In the genomic region with DNA sequence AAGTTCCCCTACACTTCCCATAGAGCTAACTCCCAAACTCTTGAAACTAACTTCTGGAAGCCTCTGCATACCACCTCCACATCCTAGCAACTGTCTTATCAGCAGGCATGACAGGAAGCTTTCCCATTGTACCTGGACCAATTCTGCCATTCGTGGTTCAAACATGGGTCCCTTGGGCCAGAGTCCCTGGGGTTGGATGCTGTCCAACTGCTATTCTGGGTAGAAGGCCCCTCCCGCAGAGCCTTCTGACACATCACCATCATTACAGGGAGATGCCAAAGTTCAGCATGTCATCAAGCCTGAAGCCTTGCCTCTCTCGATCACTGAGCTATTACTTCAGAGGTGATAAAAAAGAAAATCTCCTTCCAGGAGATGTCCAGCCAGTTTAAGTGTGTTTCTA, we compare ENCODE assay signal across 24 mouse cellular contexts.
DNase-seq lines count a peak whose midpoint lies in the region; ATAC-seq lines count a peak whose summit lies in the region.
"Had no signal": no experiment of that assay in that cellular context is flagged by ENCODE, and none has a peak within 500 bp of the region (broad histone marks: within the 10 kb centered on the region; RNA-seq: fewer than 3 reads in every experiment).

No protein-coding gene starts in this region.

- H3K4me1 ChIP-seq in heart, embryonic 11.5 days (ENCODE audit: control insufficient read depth, insufficient read depth, low read length): peaks cover 16% of the 10 kb centered on the region
- peaks cover 12% of the 10 kb centered on the region for H3K4me1 ChIP-seq in intestine, embryonic 14.5 days (replicated peaks; ENCODE audit: control insufficient read depth, insufficient read depth, low read length)
- H3K4me1 ChIP-seq in intestine, embryonic 15.5 days (replicated peaks): peaks cover 9% of the 10 kb centered on the region; the same call in 1 of the 2 replicates
- H3K4me1 ChIP-seq in liver, embryonic 13.5 days (replicated peaks): peaks cover 49% of the 10 kb centered on the region
- peaks cover 14% of the 10 kb centered on the region for H3K4me1 ChIP-seq in liver, embryonic 11.5 days (replicated peaks; ENCODE audit: control insufficient read depth, insufficient read depth, low read length)

- no peak overlapping the region for H3K27ac ChIP-seq in heart, embryonic 11.5 days (ENCODE audit: low read depth, low read length)
- H3K27ac ChIP-seq in intestine, embryonic 14.5 days (ENCODE audit: low read depth): no peak overlapping the region
- H3K27ac ChIP-seq in intestine, embryonic 15.5 days: no peak overlapping the region
- 0 out of 2 replicates have a peak overlapping the region, but pooled peaks have one; percentile 7 for H3K27ac ChIP-seq in liver, embryonic 13.5 days
- no peak overlapping the region for H3K27ac ChIP-seq in liver, embryonic 11.5 days (ENCODE audit: low read depth, low read length)
- H3K27ac ChIP-seq: embryonic facial prominence, embryonic 13.5 days; forebrain, embryonic 12.5 days; hindbrain, embryonic 13.5 days; layer of hippocampus, adult 2 months; limb, embryonic 10.5 days; macrophage; midbrain, embryonic 15.5 days; neural tube, embryonic 13.5 days had no signal

- no peak overlapping the region for H3K9ac ChIP-seq in heart, embryonic 11.5 days (ENCODE audit: low read depth, low read length)
- H3K9ac ChIP-seq in intestine, embryonic 14.5 days (ENCODE audit: low read length): no peak overlapping the region
- no peak overlapping the region for H3K9ac ChIP-seq in intestine, embryonic 15.5 days
- no peak overlapping the region for H3K9ac ChIP-seq in liver, embryonic 13.5 days
- no peak overlapping the region for H3K9ac ChIP-seq in liver, embryonic 11.5 days (ENCODE audit: low read depth, low read length)
- H3K9ac ChIP-seq: embryonic facial prominence, embryonic 13.5 days; forebrain, embryonic 12.5 days; hindbrain, embryonic 13.5 days; midbrain, embryonic 15.5 days; neural tube, embryonic 13.5 days had no signal

- no peaks in the 10 kb centered on the region for H3K27me3 ChIP-seq in heart, embryonic 11.5 days (ENCODE audit: control insufficient read depth, insufficient read depth, low read length)
- H3K27me3 ChIP-seq in intestine, embryonic 14.5 days (replicated peaks; ENCODE audit: control insufficient read depth, insufficient read depth, low read length): no peaks in the 10 kb centered on the region
- no peaks in the 10 kb centered on the region for H3K27me3 ChIP-seq in intestine, embryonic 15.5 days (replicated peaks)
- no peaks in the 10 kb centered on the region for H3K27me3 ChIP-seq in liver, embryonic 13.5 days
- H3K27me3 ChIP-seq in liver, embryonic 11.5 days (replicated peaks; ENCODE audit: control insufficient read depth, insufficient read depth, low read length): no peaks in the 10 kb centered on the region
- H3K27me3 ChIP-seq: embryonic facial prominence, embryonic 13.5 days; neural tube, embryonic 13.5 days had no signal

- no peak overlapping the region for H3K4me3 ChIP-seq in heart, embryonic 11.5 days (ENCODE audit: low read depth, low read length)
- no peak overlapping the region for H3K4me3 ChIP-seq in intestine, embryonic 14.5 days (ENCODE audit: low read depth, low read length)
- H3K4me3 ChIP-seq in intestine, embryonic 15.5 days (replicated peaks): no peak overlapping the region
- H3K4me3 ChIP-seq in liver, embryonic 13.5 days (replicated peaks): no peak overlapping the region
- no peak overlapping the region for H3K4me3 ChIP-seq in liver, embryonic 11.5 days (ENCODE audit: low read depth, low read length)
- H3K4me3 ChIP-seq: embryonic facial prominence, embryonic 13.5 days; erythroblast, embryonic 14.5 days; forebrain, embryonic 12.5 days; hindbrain, embryonic 13.5 days; layer of hippocampus, adult 2 months; limb, embryonic 10.5 days; midbrain, embryonic 15.5 days; neural tube, embryonic 13.5 days had no signal

- WGBS in heart, embryonic 11.5 days (ENCODE audit: insufficient replicate concordance): 45% methylated on average over 3 of the region's 3 CpGs
- WGBS in intestine, embryonic 14.5 days: 85% methylated on average over 3 of the region's 3 CpGs
- 69% methylated on average over 3 of the region's 3 CpGs for WGBS in intestine, embryonic 15.5 days
- 80% methylated on average over 3 of the region's 3 CpGs for WGBS in liver, embryonic 13.5 days (ENCODE audit: insufficient replicate concordance)
- 89% methylated on average over 3 of the region's 3 CpGs for WGBS in liver, embryonic 11.5 days

- H3K36me3 ChIP-seq in heart, embryonic 11.5 days (ENCODE audit: control insufficient read depth, insufficient read depth, low read length): no peaks in the 10 kb centered on the region
- no peaks in the 10 kb centered on the region for H3K36me3 ChIP-seq in intestine, embryonic 14.5 days (ENCODE audit: control insufficient read depth, insufficient read depth, low read length)
- H3K36me3 ChIP-seq in intestine, embryonic 15.5 days: no peaks in the 10 kb centered on the region
- peaks cover 8% of the 10 kb centered on the region for H3K36me3 ChIP-seq in liver, embryonic 13.5 days
- no peaks in the 10 kb centered on the region for H3K36me3 ChIP-seq in liver, embryonic 11.5 days (ENCODE audit: control insufficient read depth, insufficient read depth, low read length)
- H3K36me3 ChIP-seq: embryonic facial prominence, embryonic 13.5 days; forebrain, embryonic 12.5 days; hindbrain, embryonic 13.5 days; limb, embryonic 10.5 days; midbrain, embryonic 15.5 days; neural tube, embryonic 13.5 days had no signal

- DNase-seq in heart, adult 11 months: peak; percentile 95
- peak; percentile 42 for DNase-seq in intestine, embryonic 14.5 days (ENCODE audit: low spot score)
- no peak for DNase-seq in liver, embryonic 13.5 days
- DNase-seq in liver, embryonic 11.5 days (ENCODE audit: low spot score): no peak
- DNase-seq in kidney, postnatal 36 days: peak; percentile 53 to 65
- no peak for DNase-seq in urinary bladder, adult 2 months (ENCODE audit: low spot score)
- DNase-seq: adrenal gland, postnatal 14 days; cerebellum, adult 8-10 months; cerebellum, postnatal 36 days; embryo, embryonic 11 days; retina, postnatal 1 day; right cerebral cortex, postnatal 25 days; thymus, postnatal 14 days had no signal

- ATAC-seq in heart, embryonic 11.5 days (replicated peaks; ENCODE audit: insufficient number of reproducible peaks, low FRiP score, low TSS enrichment): no peak
- ATAC-seq in intestine, embryonic 14.5 days (replicated peaks; ENCODE audit: low FRiP score, low TSS enrichment, low read depth): no peak
- ATAC-seq in intestine, embryonic 15.5 days: no peak
- ATAC-seq in liver, embryonic 13.5 days (ENCODE audit: low read depth): no peak
- ATAC-seq in liver, embryonic 11.5 days (replicated peaks; ENCODE audit: low FRiP score): no peak
- ATAC-seq: midbrain, embryonic 15.5 days had no signal

- H3K4me2 ChIP-seq in heart, embryonic 11.5 days: no peak overlapping the region
- no peak overlapping the region for H3K4me2 ChIP-seq in intestine, embryonic 14.5 days (ENCODE audit: low read length)
- no peak overlapping the region for H3K4me2 ChIP-seq in intestine, embryonic 15.5 days (replicated peaks)
- no peak overlapping the region for H3K4me2 ChIP-seq in liver, embryonic 13.5 days
- no peak overlapping the region for H3K4me2 ChIP-seq in liver, embryonic 11.5 days
- H3K4me2 ChIP-seq: embryonic facial prominence, embryonic 13.5 days; forebrain, embryonic 12.5 days; hindbrain, embryonic 13.5 days; midbrain, embryonic 15.5 days; neural tube, embryonic 13.5 days had no signal

- no peaks in the 10 kb centered on the region for H3K9me3 ChIP-seq in heart, embryonic 11.5 days (replicated peaks; ENCODE audit: control insufficient read depth, low read length)
- no peaks in the 10 kb centered on the region for H3K9me3 ChIP-seq in intestine, embryonic 14.5 days (ENCODE audit: control insufficient read depth, low read length)
- H3K9me3 ChIP-seq in intestine, embryonic 15.5 days: no peaks in the 10 kb centered on the region
- H3K9me3 ChIP-seq in liver, embryonic 13.5 days (replicated peaks): no peaks in the 10 kb centered on the region
- no peaks in the 10 kb centered on the region for H3K9me3 ChIP-seq in liver, embryonic 11.5 days (ENCODE audit: control insufficient read depth, low read length)
- H3K9me3 ChIP-seq: embryonic facial prominence, embryonic 13.5 days; forebrain, embryonic 12.5 days; hindbrain, embryonic 13.5 days; limb, embryonic 10.5 days; midbrain, embryonic 15.5 days; neural tube, embryonic 13.5 days had no signal

Comparison
In these comparisons a context has a peak if more than half of its experiments do, and no peak if none do; other contexts are left out.
1. DNase-seq: peak in heart, adult 11 months (single experiment), intestine, embryonic 14.5 days (single experiment) and kidney, postnatal 36 days (2 of 2); none in liver, embryonic 13.5 days (single experiment), liver, embryonic 11.5 days (single experiment) and urinary bladder, adult 2 months (single experiment).